Mouse (Mus musculus): Measurements from ENCODE around the gene Lrrk1. TPM values are rescaled to one million over a fixed set of nuclear protein-coding genes. Genes with fewer than 3 reads are reported as not detected.
A peak's percentile ranks its signal among the peaks of the same experiment; 100 is the strongest.

Gene Lrrk1
- polyA plus RNA-seq, 1 experiment from 2014 or later: 2.7 TPM

- no peak overlapping the region for H3K9ac ChIP-seq (replicated peaks; ENCODE audit: low read depth, low read length)
- ATAC-seq: no peak
- no peaks in the 10 kb centered on the region for H3K4me1 ChIP-seq (replicated peaks; ENCODE audit: control insufficient read depth, insufficient read depth, low read length)
- H3K4me3 ChIP-seq (replicated peaks; ENCODE audit: low read length): no peak overlapping the region
- no peak overlapping the region for H3K4me2 ChIP-seq (ENCODE audit: low read length)
- H3K27ac ChIP-seq (ENCODE audit: low read length): no peak overlapping the region
- no peaks in the 10 kb centered on the region for H3K36me3 ChIP-seq (ENCODE audit: control insufficient read depth, insufficient read depth)
- no peaks in the 10 kb centered on the region for H3K9me3 ChIP-seq (ENCODE audit: control insufficient read depth, low read length)
- no peaks in the 10 kb centered on the region for H3K27me3 ChIP-seq (replicated peaks; ENCODE audit: control insufficient read depth, insufficient read depth, low read length)
- 76% methylated on average over 8 of the region's 8 CpGs for WGBS
These were observed 18.8 kb upstream of the Lrrk1 start for GRCm38 (mm10) chr7:66406971-66407370.

- H3K27me3 ChIP-seq (replicated peaks; ENCODE audit: control insufficient read depth, insufficient read depth, low read length): no peaks in the 10 kb centered on the region
- no peaks in the 10 kb centered on the region for H3K4me1 ChIP-seq (replicated peaks; ENCODE audit: control insufficient read depth, insufficient read depth, low read length)
- H3K9ac ChIP-seq (replicated peaks; ENCODE audit: low read depth, low read length): no peak overlapping the region
- 54% methylated on average over 13 of the region's 13 CpGs for WGBS
- no peak for ATAC-seq
- H3K36me3 ChIP-seq (ENCODE audit: control insufficient read depth, insufficient read depth): no peaks in the 10 kb centered on the region
- H3K4me3 ChIP-seq (replicated peaks; ENCODE audit: low read length): no peak overlapping the region
- H3K27ac ChIP-seq (ENCODE audit: low read length): no peak overlapping the region
- H3K9me3 ChIP-seq (ENCODE audit: control insufficient read depth, low read length): no peaks in the 10 kb centered on the region
- H3K4me2 ChIP-seq (ENCODE audit: low read length): no peak overlapping the region
These were observed 18.0 kb upstream of the Lrrk1 start for GRCm38 (mm10) chr7:66405951-66406721.

- no peaks in the 10 kb centered on the region for H3K9me3 ChIP-seq (ENCODE audit: control insufficient read depth, low read length)
- ATAC-seq: no peak
- H3K4me3 ChIP-seq (replicated peaks; ENCODE audit: low read length): no peak overlapping the region
- H3K27ac ChIP-seq (ENCODE audit: low read length): no peak overlapping the region
- H3K9ac ChIP-seq (replicated peaks; ENCODE audit: low read depth, low read length): no peak overlapping the region
- H3K4me2 ChIP-seq (ENCODE audit: low read length): no peak overlapping the region
- WGBS: 75% methylated on average over 11 of the region's 11 CpGs
- H3K27me3 ChIP-seq (replicated peaks; ENCODE audit: control insufficient read depth, insufficient read depth, low read length): no peaks in the 10 kb centered on the region
- H3K4me1 ChIP-seq (replicated peaks; ENCODE audit: control insufficient read depth, insufficient read depth, low read length): no peaks in the 10 kb centered on the region
- H3K36me3 ChIP-seq (ENCODE audit: control insufficient read depth, insufficient read depth): no peaks in the 10 kb centered on the region
These were observed 17.4 kb upstream of the Lrrk1 start for GRCm38 (mm10) chr7:66405541-66405940.

- no peaks in the 10 kb centered on the region for H3K9me3 ChIP-seq (ENCODE audit: control insufficient read depth, low read length)
- no peaks in the 10 kb centered on the region for H3K36me3 ChIP-seq (ENCODE audit: control insufficient read depth, insufficient read depth)
- 71% methylated on average over 4 of the region's 4 CpGs for WGBS
- no peaks in the 10 kb centered on the region for H3K4me1 ChIP-seq (replicated peaks; ENCODE audit: control insufficient read depth, insufficient read depth, low read length)
- no peak for ATAC-seq
- no peak overlapping the region for H3K4me2 ChIP-seq (ENCODE audit: low read length)
- no peak overlapping the region for H3K9ac ChIP-seq (replicated peaks; ENCODE audit: low read depth, low read length)
- no peaks in the 10 kb centered on the region for H3K27me3 ChIP-seq (replicated peaks; ENCODE audit: control insufficient read depth, insufficient read depth, low read length)
- no peak overlapping the region for H3K27ac ChIP-seq (ENCODE audit: low read length)
- H3K4me3 ChIP-seq (replicated peaks; ENCODE audit: low read length): no peak overlapping the region
These were observed 16.7 kb upstream of the Lrrk1 start for GRCm38 (mm10) chr7:66404802-66405201.

- no peak overlapping the region for H3K4me3 ChIP-seq (replicated peaks; ENCODE audit: low read length)
- no peaks in the 10 kb centered on the region for H3K4me1 ChIP-seq (replicated peaks; ENCODE audit: control insufficient read depth, insufficient read depth, low read length)
- H3K9ac ChIP-seq (replicated peaks; ENCODE audit: low read depth, low read length): no peak overlapping the region
- H3K9me3 ChIP-seq (ENCODE audit: control insufficient read depth, low read length): no peaks in the 10 kb centered on the region
- H3K36me3 ChIP-seq (ENCODE audit: control insufficient read depth, insufficient read depth): no peaks in the 10 kb centered on the region
- no peak overlapping the region for H3K4me2 ChIP-seq (ENCODE audit: low read length)
- no peak overlapping the region for H3K27ac ChIP-seq (ENCODE audit: low read length)
- WGBS: 78% methylated on average over 10 of the region's 10 CpGs
- no peaks in the 10 kb centered on the region for H3K27me3 ChIP-seq (replicated peaks; ENCODE audit: control insufficient read depth, insufficient read depth, low read length)
- no peak for ATAC-seq
These were observed 16.0 kb upstream of the Lrrk1 start for GRCm38 (mm10) chr7:66404141-66404540.

- Histone ChIP-seq H3K9me3 (ENCODE audit: control insufficient read depth, low read length) (no peaks in the 10 kb centered on the region), H3K9ac (replicated peaks; ENCODE audit: low read depth, low read length) (no peak overlapping the region), H3K4me3 (replicated peaks; ENCODE audit: low read length) (no peak overlapping the region), H3K27ac (ENCODE audit: low read length) (no peak overlapping the region), H3K36me3 (ENCODE audit: control insufficient read depth, insufficient read depth) (no peaks in the 10 kb centered on the region), H3K4me1 (replicated peaks; ENCODE audit: control insufficient read depth, insufficient read depth, low read length) (no peaks in the 10 kb centered on the region), H3K4me2 (ENCODE audit: low read length) (no peak overlapping the region), H3K27me3 (replicated peaks; ENCODE audit: control insufficient read depth, insufficient read depth, low read length) (no peaks in the 10 kb centered on the region)
- 90% methylated on average over 5 of the region's 5 CpGs for WGBS
- no peak for ATAC-seq
These were observed 14.7 kb upstream of the Lrrk1 start for GRCm38 (mm10) chr7:66402876-66403275.

- H3K27ac ChIP-seq (ENCODE audit: low read length): no peak overlapping the region
- no peak overlapping the region for H3K4me2 ChIP-seq (ENCODE audit: low read length)
- no peak overlapping the region for H3K4me3 ChIP-seq (replicated peaks; ENCODE audit: low read length)
- H3K4me1 ChIP-seq (replicated peaks; ENCODE audit: control insufficient read depth, insufficient read depth, low read length): no peaks in the 10 kb centered on the region
- no peaks in the 10 kb centered on the region for H3K36me3 ChIP-seq (ENCODE audit: control insufficient read depth, insufficient read depth)
- H3K9ac ChIP-seq (replicated peaks; ENCODE audit: low read depth, low read length): no peak overlapping the region
- no peak for ATAC-seq
- H3K9me3 ChIP-seq (ENCODE audit: control insufficient read depth, low read length): no peaks in the 10 kb centered on the region
- H3K27me3 ChIP-seq (replicated peaks; ENCODE audit: control insufficient read depth, insufficient read depth, low read length): no peaks in the 10 kb centered on the region
- WGBS: 33% methylated on average over 8 of the region's 8 CpGs
These were observed 13.5 kb upstream of the Lrrk1 start for GRCm38 (mm10) chr7:66401605-66402004.

- Histone ChIP-seq H3K4me2 (ENCODE audit: low read length) (no peak overlapping the region), H3K9ac (replicated peaks; ENCODE audit: low read depth, low read length) (no peak overlapping the region), H3K4me1 (replicated peaks; ENCODE audit: control insufficient read depth, insufficient read depth, low read length) (no peaks in the 10 kb centered on the region), H3K36me3 (ENCODE audit: control insufficient read depth, insufficient read depth) (no peaks in the 10 kb centered on the region), H3K27ac (ENCODE audit: low read length) (no peak overlapping the region), H3K27me3 (replicated peaks; ENCODE audit: control insufficient read depth, insufficient read depth, low read length) (no peaks in the 10 kb centered on the region), H3K9me3 (ENCODE audit: control insufficient read depth, low read length) (no peaks in the 10 kb centered on the region), H3K4me3 (replicated peaks; ENCODE audit: low read length) (no peak overlapping the region)
- ATAC-seq: no peak
- WGBS: 82% methylated on average over 3 of the region's 3 CpGs
These were observed 9.1 kb upstream of the Lrrk1 start for GRCm38 (mm10) chr7:66397288-66397687.

- ATAC-seq: peak; percentile 88
- H3K9ac ChIP-seq (replicated peaks; ENCODE audit: low read depth, low read length): no peak overlapping the region
- peaks cover 4% of the 10 kb centered on the region for H3K27me3 ChIP-seq (replicated peaks; ENCODE audit: control insufficient read depth, insufficient read depth, low read length)
- peaks cover 17% of the 10 kb centered on the region for H3K4me1 ChIP-seq (replicated peaks; ENCODE audit: control insufficient read depth, insufficient read depth, low read length)
- no peaks in the 10 kb centered on the region for H3K36me3 ChIP-seq (ENCODE audit: control insufficient read depth, insufficient read depth)
- H3K4me2 ChIP-seq (ENCODE audit: low read length): peak overlapping the region; percentile 96
- no peaks in the 10 kb centered on the region for H3K9me3 ChIP-seq (ENCODE audit: control insufficient read depth, low read length)
- no peak overlapping the region for H3K27ac ChIP-seq (ENCODE audit: low read length)
- peak overlapping the region; percentile 53 for H3K4me3 ChIP-seq (replicated peaks; ENCODE audit: low read length)
- 12% methylated on average over 28 of the region's 28 CpGs for WGBS
These were observed 727 bp upstream of the Lrrk1 start for GRCm38 (mm10) chr7:66388621-66389532.

Data from forebrain, embryonic 16.5 days (tissue).